Mouse (Mus musculus) testis, adult 2 months (tissue): Measurements from ENCODE around the gene Car12. TPM values are rescaled to one million over a fixed set of nuclear protein-coding genes. Genes with fewer than 3 reads are reported as not detected.

ENCODE experiments used
- H3K27ac ChIP-seq: fragments of 200-500 bp; 2 replicates; pipeline ENCODE4 v1.5.1; 2012; ENCODE audit warnings: low read depth, low read length; ENCODE audit not compliant: control insufficient read depth, insufficient read depth
- H3K27me3 ChIP-seq: fragments of 200-500 bp; 2 replicates; pipeline ENCODE4 v1.6.1; 2012; ENCODE audit warnings: mild to moderate bottlenecking, low read length, moderate library complexity; ENCODE audit not compliant: control insufficient read depth, insufficient read depth
- H3K36me3 ChIP-seq: fragments of 200-500 bp; 2 replicates; pipeline ENCODE4 v1.6.1; 2012; ENCODE audit warnings: mild to moderate bottlenecking, low read length; ENCODE audit not compliant: control insufficient read depth, insufficient read depth
- H3K4me1 ChIP-seq: fragments of 200-500 bp; 2 replicates; pipeline ENCODE4 v1.6.1; 2012; ENCODE audit warnings: low read length; ENCODE audit not compliant: control insufficient read depth, insufficient read depth
- H3K4me3 ChIP-seq: fragments of 200-500 bp; 2 replicates; pipeline ENCODE4 v1.5.1; 2012; ENCODE audit warnings: low read depth, mild to moderate bottlenecking, low read length, moderate library complexity, mixed read lengths; ENCODE audit not compliant: control insufficient read depth
- CTCF ChIP-seq: fragments of 200-500 bp; IDR thresholded peaks from 2 replicates; pipeline ENCODE4 v1.5.1; 2012; ENCODE audit warnings: low read depth, mild to moderate bottlenecking, inconsistent platforms, low read length, moderate library complexity; ENCODE audit not compliant: control insufficient read depth, insufficient read depth, insufficient replicate concordance
- POLR2A ChIP-seq: fragments of 200-500 bp; IDR thresholded peaks from 2 replicates; pipeline ENCODE4 v1.6.1; 2012; ENCODE audit warnings: low read depth, mild to moderate bottlenecking, inconsistent platforms, low read length, moderate library complexity; ENCODE audit not compliant: control insufficient read depth
- polyA plus RNA-seq: library from polyadenylated mRNA; depleted of rRNA; stranded (reverse); fragments of >200 nt; gene quantifications from 2 replicates; pipeline ENCODE4 v1.2.3, GENCODE M21; 2012

The Car12 gene
- polyA plus RNA-seq, 1 experiment, result 1.5 TPM

GRCm38 (mm10) chr9:66697355-66698140 is 15.9 kb upstream of the Car12 start:
- H3K27ac ChIP-seq, result no peak overlapping the region
- TF ChIP-seq POLR2A (no peak), CTCF (no peak)
- no peaks in the 10 kb centered on the region for H3K27me3 ChIP-seq
- no peak overlapping the region for H3K4me3 ChIP-seq
- no peaks in the 10 kb centered on the region for H3K36me3 ChIP-seq
- H3K4me1 ChIP-seq, result no peaks in the 10 kb centered on the region

GRCm38 (mm10) chr9:66699748-66700147 is 13.7 kb upstream of the Car12 start:
- H3K4me3 ChIP-seq, result no peak overlapping the region
- TF ChIP-seq POLR2A (no peak), CTCF (no peak)
- H3K36me3 ChIP-seq, result no peaks in the 10 kb centered on the region
- no peaks in the 10 kb centered on the region for H3K27me3 ChIP-seq
- no peaks in the 10 kb centered on the region for H3K4me1 ChIP-seq
- H3K27ac ChIP-seq, result no peak overlapping the region

- H3K36me3 ChIP-seq, result no peaks in the 10 kb centered on the region
- no peak for TF ChIP-seq CTCF
- TF ChIP-seq POLR2A, result no peak
- H3K27me3 ChIP-seq, result no peaks in the 10 kb centered on the region
- H3K4me1 ChIP-seq, result no peaks in the 10 kb centered on the region
- no peak overlapping the region for H3K4me3 ChIP-seq
- no peak overlapping the region for H3K27ac ChIP-seq
These were observed 10.5 kb upstream of the Car12 start for GRCm38 (mm10) chr9:66703002-66703401.

- H3K4me3 ChIP-seq, result no peak overlapping the region
- no peak for TF ChIP-seq POLR2A
- no peak for TF ChIP-seq CTCF
- H3K27ac ChIP-seq, result no peak overlapping the region
- no peaks in the 10 kb centered on the region for H3K27me3 ChIP-seq
- no peaks in the 10 kb centered on the region for H3K4me1 ChIP-seq
- H3K36me3 ChIP-seq, result no peaks in the 10 kb centered on the region
These were observed 8.1 kb upstream of the Car12 start for GRCm38 (mm10) chr9:66705354-66705753.

- TF ChIP-seq CTCF (no peak), POLR2A (no peak)
- Histone ChIP-seq H3K4me3 (no peak overlapping the region), H3K27ac (no peak overlapping the region), H3K4me1 (no peaks in the 10 kb centered on the region), H3K27me3 (no peaks in the 10 kb centered on the region), H3K36me3 (no peaks in the 10 kb centered on the region)
These were observed 7.7 kb upstream of the Car12 start for GRCm38 (mm10) chr9:66705766-66706165.

DNA sequence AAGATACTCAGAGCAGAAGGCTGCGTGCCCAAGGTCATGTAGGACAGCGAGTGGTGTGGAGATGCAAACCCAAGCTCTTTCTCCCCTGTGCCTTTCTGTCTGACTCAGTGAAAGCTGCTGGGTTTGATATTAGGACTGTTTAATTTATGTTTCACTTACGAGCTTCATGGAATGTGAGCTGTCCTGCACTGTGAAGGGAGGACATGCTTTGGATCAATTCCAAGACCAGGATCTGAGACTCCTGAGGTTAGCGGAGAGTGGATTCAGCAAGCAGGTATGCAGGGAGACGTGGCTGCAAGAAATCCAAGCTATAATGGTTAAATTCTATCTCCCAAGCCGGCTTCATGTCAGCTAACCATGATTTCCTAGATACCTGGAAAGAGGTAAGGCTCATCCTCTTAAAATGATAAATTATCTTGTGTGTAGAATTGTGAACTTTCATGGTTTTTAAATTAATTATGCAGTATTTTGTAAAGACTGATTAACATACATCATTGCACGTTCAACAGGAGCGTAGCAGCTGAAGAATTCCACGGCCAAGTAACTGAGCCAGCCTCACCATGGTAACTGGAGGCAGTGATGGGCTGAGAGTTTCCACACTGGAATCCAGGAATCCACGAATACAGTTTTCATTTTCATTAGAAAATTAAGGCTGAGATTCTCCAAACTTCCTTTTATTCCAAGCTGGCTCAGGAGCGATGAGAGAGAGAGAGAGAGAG is 5.3 kb upstream of the Car12 start:
- Histone ChIP-seq H3K4me3 (no peak overlapping the region), H3K36me3 (no peaks in the 10 kb centered on the region), H3K27me3 (no peaks in the 10 kb centered on the region), H3K4me1 (peaks cover under 1% of the 10 kb centered on the region), H3K27ac (no peak overlapping the region)
- no peak for TF ChIP-seq CTCF
- no peak for TF ChIP-seq POLR2A

DNA sequence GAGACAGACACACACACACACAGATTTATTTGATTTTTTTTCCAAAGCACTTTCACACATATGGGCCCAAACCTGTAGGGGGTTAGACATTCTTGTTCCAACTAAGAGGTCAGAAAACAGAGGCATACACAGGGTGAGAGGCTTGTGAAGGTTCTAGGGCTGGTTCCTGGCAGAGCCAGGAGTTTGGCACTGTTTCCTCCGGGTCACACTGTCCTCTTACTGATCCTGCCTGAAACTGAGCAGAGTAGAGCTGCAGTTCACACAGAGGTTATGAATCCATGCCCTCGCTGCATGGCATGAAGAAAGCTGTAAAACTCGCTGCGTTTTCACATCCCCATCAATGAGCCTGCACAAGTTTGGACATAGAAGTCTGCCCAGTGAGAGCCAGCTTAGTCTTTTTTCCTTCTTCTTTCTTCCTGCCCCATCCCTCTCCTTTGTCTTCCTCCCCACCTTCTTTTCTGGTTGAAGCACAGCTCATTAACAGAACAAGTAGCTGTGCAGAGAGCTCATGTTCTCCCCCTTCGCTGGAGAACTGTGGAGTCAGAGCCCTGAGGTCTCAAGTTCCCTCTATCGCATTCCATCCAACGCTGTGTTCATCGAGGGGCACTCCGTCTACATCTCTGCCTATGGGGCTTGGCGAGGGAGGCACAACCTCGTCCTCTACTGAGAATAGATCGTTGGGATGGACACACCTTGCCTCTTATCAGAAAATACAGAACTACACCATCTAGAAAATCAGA is 4.5 kb upstream of the Car12 start:
- Histone ChIP-seq H3K36me3 (no peaks in the 10 kb centered on the region), H3K27me3 (no peaks in the 10 kb centered on the region), H3K4me1 (peaks cover 7% of the 10 kb centered on the region), H3K4me3 (no peak overlapping the region), H3K27ac (no peak overlapping the region)
- TF ChIP-seq CTCF, result no peak
- TF ChIP-seq POLR2A, result no peak
